Mouse (Mus musculus) skeletal muscle tissue, adult 2 months (tissue): ENCODE data around the gene Atp6v0e2.
"Not testable (repeated sequence)": the region's sequence is repeated elsewhere in the genome, so short reads cannot be mapped to it uniquely, and the experiment has no call there.

ENCODE experiments used
- DNase-seq: peaks from one replicate; pipeline ENCODE4 v3.0.0-alpha.2; 2012; ENCODE audit warnings: low read depth, low spot score

Atp6v0e2 gene

DNA sequence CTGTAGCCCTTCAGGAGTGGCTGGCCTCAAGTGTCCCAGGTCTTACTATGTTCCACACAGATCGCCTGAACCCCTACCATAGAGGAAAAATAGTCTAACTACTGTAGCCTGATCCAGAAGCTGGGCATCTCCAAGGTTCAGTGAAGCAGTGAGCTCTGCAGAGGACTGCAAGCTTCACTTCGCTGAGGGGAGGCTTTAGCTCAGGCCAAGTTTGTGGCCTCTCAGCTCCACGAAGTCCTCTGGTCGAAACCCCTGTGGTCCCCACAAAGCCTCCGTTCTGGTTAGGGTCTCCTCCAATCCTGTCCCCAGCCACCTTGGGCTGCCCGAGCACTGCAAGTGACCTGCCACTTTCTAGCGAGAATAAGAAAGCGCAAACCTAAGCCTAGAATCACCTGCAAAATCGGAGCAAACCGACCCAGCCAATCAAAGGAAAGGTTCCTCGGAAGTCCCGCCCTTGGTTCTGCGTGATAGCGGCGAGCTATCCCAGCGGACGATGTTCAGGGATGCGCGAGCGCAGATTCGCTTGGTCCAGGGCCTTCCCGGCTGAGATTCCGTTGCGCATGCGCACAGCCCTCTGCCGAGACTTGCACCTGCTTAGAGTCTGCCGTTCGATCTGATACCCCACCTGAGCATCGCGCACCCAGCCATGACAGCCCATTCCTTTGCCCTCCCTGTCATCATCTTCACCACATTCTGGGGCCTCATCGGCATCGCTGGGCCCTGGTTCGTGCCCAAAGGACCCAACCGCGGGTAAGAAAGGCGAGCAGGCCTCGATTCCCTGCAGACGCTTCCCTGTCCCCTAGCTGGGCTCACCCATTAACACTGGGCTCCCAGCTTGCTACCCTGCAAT, at the start of gene Atp6v0e2:
Atp6v0e2 (plus strand) TSS at position 511 of the 850 bp plus-strand sequence.
- peak; percentile 96 for DNase-seq

DNA sequence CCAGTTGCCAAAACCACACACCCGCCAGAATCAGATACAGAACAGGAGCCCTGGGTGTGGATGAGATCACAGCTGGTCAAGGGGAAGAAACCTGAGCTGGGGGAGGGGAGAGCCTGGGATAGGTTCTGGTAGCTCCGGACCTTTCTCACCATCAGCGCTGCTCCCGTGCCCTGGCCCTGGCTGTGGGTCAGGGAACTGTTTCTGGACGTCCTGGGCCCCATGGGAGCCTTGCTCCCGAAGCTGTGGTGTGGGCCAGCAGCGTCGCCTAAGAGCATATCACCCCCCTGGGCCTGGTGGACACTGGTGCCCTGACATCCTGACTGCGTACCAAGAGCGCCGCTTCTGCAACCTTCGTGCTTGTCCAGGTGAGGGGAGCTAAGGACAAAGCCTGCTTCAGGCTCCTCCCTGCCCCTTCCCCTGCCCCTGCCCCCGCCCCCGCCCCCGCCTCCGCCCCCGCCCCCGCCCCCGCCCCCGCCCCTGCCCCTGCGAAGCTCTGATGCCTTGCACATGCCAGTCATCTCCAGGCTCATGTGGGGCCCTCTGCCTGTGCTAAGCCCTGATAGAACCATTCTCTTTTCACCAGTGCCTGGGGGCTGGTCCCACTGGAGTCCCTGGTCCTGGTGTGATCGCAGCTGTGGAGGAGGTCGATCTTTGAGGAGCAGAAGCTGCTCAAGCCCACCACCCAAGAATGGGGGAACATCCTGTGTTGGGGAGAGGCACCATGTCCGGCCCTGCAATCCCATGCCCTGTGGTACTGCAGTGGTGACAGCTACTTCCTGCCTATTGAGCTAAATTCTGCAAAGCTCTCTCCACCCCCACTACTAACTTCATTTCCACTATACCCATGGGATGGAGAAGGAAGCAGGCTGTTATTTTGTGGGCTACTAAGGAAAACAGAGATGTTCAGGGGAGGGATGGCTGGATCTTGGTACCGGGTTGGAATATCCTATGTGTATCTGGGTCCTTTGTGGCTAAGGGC, 49.4 kb upstream of the Atp6v0e2 start:
- DNase-seq = peak; percentile 22

DNA sequence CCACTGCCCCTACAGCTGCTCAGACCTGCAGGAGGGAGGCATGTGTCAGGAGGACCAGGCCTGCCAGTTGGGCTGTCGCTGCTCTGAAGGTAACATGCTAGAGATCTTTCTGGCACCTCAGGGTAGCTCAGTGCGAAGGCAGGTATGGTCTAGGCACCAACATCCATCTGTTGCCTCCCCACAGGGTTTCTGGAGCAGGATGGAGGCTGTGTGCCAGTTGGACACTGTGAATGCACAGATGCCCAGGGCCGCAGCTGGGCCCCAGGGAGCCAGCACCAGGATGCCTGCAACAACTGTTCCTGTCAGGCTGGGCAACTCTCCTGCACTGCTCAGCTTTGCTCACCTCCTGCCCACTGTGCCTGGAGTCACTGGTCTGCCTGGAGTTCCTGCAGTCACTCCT, 47.7 kb upstream of the Atp6v0e2 start:
- no peak for DNase-seq

DNA sequence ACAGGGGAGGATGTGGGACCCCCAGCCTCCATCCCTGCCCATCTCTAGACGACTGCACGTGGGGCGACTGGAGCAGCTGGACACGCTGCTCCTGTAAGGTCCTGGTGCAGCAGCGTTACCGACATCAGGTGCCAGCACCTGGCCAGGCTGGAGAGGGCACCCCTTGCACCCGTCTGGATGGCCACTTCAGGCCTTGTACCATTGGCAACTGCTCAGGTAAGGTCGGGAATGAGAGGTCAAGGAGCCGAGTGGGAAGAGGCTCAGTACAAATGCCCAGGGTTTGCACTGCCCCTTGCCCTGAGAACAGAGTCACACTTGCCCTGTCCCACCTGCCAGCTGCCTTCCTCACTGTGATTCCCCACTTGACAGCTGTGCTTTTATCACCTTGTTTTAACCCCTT, 46.1 kb upstream of the Atp6v0e2 start:
- DNase-seq = no peak

DNA sequence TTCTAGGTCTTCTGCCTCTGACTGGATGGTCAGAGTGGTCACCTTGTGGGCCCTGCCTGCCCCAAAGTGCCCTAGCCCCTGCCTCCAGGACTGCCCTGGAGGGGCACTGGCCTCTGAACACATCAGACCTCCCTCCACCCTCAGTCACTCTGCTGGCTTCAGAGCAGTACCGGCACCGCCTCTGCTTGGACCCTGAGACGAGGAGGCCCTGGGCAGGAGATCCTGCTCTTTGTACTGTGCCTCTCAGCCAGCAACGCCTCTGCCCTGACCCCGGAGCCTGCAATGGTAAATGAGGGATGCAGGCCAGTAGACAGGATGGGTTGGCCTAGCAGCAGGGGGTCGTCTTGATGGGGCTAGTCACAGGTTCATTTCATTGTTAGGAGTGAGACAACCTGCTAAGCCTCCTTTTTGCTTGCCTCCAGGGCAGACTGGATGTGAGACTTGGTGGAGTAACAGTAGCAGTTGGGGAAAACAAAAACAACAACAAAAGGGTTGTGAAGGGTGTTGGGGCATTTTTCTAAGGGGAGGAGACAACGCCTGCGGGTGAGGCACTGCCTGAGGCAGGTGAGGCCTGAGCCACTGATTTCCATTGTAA, 44.2 kb upstream of the Atp6v0e2 start:
- DNase-seq = no peak

DNA sequence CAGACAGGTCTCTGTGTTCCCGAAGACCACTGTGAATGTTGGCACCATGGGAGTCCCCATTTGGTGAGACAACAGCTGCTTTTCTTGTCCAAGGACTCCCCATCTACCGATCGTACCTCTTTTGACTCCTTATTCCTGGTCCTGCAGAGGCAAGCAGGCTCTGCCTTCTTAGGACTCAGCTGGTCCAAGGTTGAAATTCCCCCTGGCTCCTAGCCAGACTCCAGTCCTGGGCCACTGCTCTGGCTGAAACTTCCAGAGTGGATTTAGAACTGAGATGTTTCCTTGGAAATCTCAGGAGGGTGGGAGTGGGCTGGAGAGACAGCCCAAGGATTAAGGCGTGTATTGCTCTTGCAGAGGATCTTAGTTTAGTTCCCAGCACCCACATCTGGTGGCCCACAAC, 39.9 kb upstream of the Atp6v0e2 start:
- DNase-seq = no peak

DNA sequence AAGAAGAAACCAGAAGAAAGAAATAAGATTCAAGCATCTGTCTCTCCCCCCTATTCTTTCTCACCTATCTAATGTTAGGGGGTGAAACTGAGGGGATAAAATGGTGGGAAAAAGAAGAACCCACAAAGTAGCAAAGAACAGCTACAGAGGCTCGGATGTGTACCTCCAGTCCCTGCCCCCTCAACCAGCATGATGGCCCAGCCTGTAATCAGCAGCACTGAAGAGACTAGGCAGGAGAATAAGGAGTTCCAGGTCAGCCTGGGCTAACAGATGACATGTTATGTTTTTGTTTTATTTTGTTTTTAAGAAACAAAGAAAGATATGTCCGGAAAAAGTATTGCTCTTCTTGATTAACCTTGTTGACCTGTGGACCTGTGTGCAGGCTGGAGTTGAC, 33.6 kb upstream of the Atp6v0e2 start:
- no peak for DNase-seq

DNA sequence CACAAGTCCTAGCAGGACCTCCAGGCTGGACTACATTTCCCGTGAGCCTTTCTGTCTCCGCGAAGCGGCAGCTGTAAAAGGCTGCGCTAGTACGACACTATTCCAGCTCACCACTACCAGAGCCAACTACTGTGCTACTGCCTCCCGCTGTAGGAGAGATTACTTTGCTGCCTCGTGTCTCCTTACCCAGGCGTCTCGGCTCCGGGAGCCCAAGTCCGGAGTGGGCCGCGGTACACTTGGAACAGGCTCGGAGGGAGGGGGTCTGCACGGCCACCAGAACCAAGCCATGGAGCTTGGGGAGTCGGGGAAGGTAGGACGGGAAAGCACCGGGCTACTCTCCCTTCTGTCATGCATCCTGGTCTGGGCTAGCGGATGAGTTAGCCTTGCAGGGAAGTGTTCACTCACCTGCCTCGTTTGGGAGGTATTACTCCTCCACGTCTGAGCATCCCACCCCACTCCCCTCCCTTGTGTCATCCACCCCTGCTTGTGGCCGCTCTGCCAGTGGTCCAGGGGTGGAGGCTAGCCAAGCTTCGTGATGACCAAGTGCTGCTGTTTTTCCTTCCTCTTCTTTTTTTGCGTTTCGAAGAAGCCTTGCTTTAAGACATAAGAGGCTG, 33.1 kb upstream of the Atp6v0e2 start:
- DNase-seq = peak; percentile 83

DNA sequence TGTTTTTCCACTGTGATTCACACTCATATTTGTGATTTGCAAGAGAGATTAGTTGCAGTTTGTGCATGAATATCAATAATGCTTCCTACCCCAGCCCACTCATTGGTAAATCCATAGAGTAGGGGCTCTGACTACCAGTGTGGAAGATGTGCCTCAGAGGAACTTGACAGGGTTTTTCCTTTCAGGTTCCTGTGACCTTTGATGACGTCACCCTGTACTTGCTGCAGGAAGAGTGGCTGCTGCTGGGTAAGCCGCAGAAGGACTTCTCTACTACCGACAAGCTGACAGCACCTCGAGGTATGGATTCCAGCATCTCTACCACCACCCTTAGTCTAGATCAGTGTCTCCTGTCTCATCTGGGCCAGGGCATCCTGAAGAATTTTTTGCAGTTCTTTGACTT, 29.3 kb upstream of the Atp6v0e2 start:
- no peak for DNase-seq

DNA sequence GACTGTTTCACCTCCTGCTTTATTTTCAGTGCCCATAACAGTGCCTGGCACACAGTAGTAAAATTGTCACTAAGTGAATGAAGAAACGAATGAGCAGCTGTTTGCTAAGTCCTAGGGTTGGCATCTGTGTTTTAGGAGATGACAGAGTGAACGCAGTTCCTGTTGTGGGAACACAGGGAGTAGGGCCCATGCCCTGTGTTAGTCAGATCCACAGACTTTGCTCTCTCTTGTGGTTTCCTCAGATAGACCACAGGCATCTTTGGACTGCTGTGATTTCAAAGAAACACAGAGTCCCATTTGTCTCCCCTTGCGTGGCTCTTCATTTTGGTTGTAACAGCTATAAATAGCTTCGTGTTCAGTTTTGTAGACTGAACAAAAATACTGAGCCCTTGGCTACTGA, 27.0 kb upstream of the Atp6v0e2 start:
- no peak for DNase-seq

DNA sequence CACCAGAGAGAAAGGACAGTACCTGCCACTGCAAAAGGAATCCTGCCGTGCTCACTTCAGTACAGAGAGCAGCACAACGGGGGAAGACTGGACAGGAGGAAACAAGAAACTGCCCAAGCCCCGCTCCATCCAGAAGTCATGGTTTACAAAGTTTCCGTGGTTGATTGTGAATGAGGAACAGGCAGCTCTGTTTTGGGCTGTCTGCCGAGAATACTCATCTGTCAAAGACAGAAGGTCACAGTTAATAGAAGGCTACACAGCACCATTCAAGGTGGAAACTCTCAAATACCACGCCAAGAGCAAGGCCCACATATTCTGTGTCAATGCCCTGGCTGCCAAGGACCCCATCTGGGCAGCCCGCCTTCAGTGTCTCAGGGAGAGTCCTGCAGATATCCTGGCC, 25.6 kb upstream of the Atp6v0e2 start:
- no peak for DNase-seq

DNA sequence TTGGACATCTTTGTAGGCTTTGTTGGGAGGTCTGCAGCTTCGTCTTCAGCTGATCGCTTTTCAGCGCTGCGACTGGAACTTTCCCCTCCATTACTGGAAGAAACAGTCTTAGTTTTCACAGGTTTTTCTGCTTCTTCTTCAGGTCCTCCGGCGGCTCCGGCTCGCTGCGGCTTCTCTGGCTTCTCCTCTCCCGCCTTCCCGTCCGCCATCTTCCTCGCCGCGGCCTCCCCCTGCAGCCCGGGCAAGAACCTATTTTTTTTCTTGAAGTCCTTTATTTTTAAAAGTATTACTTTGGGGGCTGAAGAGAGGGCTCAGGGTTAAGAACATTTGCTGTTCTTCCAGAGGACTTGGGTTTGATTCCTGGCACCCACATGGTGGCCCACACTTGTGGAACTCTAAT, 12.5 kb upstream of the Atp6v0e2 start:
- not testable (repeated sequence) for DNase-seq

DNA sequence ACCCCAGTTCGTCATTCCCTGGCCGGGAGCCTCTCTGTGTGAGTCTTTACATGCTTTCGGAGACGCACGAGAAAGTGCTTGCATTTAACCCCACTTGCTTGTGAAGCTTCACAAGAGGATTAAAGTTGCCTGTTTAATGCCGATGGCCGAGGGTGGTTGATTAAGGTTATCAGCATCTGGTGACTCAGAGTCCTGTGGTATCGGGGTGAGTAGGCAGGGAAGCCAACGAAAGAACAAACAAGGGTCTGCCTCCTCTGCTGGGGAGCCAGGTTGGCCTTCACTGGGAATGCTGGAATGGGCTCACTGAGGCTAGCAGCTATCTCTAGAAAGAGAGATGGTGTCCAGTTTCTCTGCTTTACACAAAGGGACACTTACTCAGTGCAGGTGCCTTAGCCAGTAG, 9.5 kb upstream of the Atp6v0e2 start:
- DNase-seq = no peak

DNA sequence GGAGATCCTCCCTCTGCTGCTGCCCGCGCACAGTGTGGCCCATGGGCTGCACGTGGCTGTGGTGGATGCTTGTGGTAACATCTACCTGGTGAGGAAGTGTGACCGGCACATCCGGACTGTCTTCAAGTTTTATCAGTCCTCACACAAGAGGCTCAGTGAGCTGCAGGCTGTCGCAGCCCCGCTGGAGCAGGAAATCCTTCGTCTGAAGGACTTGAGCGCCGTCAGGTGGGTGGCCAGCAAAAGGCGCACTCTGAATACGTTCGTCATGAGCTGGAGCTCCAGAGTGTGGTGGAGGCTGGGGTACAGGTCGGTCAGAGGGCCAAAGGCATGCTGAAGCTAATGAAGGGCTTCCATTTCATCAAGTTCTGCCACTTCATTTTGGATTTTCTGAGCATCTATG, 8.2 kb upstream of the Atp6v0e2 start:
- no peak for DNase-seq

DNA sequence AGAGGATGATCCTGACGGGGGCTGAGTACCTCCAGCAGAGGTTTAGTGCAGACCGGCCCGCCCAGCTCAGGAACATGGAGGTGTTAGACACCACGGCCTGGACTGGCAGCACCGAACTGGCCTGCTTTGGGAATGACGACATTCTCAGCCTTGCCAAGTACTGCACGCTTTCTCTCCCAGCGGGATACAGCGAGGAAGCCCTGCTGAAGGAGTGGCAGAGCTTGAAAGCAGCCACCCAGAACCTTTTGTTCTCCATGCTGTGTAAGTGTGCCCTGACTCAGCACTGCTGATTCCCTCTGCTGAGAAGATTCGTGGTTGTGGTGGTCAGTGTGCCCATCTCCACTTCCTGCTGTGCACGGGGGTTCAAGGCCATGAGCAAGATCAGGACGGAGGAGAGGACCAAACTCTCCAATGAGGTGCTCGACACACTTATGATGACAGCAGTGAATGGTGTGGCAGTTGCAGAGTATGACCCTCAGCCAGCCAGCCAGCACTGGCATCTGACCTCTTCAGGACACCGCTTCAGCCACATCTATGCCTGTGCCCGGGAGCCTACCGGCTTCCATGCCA, 7.5 kb upstream of the Atp6v0e2 start:
- DNase-seq = peak; percentile 41

DNA sequence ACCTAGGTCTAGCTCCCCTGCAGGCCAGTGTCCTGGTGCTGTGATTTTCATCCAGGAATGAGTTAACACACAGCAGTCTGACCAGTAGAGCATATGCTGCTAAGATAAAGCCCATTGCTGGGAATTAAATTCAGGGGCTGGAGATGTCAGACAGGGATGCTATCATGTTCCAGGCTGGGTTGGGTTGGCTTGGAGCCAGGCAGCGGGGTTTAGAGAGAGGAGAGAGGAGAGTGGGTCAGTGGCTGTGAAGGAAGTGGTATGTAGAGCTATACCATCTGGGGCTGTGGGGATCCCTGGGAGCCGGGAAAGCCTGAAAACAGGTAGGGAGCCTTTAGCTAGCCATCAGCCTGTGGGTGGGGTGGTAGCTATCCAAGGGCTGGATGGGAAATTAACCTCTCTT, 6.6 kb upstream of the Atp6v0e2 start:
- DNase-seq = no peak

DNA sequence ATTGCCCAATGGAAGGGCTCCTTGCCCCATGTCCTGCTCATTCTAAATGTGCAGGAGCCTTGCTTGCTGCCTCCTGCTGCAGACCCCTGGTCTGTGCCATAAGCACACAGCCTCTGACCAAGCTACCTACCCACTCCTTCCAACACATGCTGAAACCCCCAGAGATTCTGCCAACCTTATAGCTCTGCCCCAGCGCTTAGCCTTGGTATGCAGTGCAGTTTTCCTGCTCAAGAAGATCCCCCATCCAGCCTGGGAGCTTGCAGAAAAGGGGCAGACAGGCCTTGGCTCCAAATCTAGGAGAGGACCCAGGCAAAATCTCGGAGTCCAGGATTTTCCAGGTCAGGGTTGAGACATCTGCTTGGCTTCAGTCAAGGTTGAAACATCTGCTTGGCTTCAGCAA, 3.9 kb upstream of the Atp6v0e2 start:
- DNase-seq = no peak

DNA sequence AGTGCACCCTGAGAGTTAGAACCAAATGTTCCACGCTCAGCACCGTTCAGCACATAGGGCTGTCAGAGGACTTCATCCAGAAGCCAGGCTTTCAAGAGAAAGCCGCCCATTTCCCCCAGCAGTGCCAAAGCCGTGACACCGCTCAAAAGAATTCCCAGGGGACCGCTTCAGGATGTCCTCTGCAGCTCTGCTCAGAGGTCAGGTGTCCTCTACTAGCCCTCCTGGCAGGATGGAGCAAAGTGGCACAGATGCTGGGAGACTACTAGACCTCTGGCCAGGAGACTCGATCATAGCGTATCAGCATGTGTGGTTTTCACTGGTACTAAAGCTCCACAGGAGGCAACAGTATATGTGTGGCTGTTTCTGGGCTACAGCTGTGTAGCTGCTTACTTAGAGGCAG, 2.5 kb upstream of the Atp6v0e2 start:
- DNase-seq = no peak

DNA sequence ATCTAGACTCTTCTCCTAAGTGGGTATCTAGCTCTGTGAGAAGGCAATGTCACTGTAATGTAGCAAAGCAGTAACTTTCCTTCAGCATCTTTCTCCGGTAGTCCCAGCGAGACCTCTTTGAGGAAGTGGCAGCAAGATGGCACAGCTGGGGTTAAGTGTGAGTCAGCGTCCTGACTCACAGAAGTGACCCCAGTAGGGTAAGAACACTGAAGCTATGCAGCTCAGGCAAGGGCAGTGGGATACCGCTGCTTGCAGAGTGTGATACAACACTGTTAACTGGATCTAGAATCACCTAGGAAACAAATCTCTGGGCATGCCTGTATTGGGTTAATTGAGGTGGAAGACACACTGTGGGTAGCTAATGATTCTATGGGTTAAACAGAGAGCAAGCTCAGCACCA, 1.3 kb upstream of the Atp6v0e2 start:
- DNase-seq = no peak

DNA sequence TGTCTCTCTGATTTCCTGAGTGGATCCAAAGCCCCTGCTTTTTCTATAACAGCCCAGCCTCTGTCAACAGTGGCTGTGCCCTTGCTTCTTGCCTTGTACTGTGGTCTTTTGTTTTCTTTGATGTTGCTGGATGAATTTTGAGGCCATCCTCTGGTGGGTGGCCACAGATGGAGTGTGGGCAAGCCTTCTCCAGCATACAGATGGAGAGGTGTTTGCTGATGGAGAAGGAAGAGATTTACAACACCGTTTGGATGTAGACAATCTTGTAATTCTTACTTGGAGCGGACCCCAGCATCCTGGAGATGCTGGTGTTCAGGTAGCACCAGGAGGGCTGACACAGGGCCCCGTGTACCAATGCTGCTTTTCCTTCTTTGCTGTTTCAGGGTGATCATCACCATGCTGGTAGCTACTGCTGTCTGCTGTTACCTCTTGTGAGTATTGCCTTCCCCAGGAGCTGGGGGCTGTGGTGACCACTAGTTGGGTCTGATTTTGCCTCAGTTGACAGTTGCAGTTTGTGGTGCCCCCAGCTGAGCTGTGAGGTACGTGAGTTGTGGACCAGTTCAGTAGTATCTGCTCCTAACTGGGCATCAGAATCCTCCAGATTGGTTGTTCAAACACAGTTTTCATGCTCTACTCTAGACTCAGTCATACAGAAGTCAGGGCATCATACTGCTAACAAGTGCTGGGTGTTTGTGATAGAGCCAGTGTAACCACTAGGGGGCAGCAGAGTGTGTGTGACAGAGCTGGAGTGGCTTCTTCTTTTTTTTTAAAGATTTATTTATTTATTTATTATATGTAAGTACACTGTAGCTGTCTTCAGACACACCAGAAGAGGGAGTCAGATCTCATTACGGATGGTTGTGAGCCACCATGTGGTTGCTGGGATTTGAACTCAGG, 1.7 kb downstream of the Atp6v0e2 start:
- DNase-seq = peak; percentile 88
